Mouse (Mus musculus) testis, adult 2 months (tissue): Measurements from ENCODE around the gene Cyth3. TPM values are rescaled to one million over a fixed set of nuclear protein-coding genes. Genes with fewer than 3 reads are reported as not detected.

ENCODE experiments used
- H3K27ac ChIP-seq: fragments of 200-500 bp; 2 replicates; pipeline ENCODE4 v1.5.1; 2012; ENCODE audit warnings: low read depth, low read length; ENCODE audit not compliant: control insufficient read depth, insufficient read depth
- H3K27me3 ChIP-seq: fragments of 200-500 bp; 2 replicates; pipeline ENCODE4 v1.6.1; 2012; ENCODE audit warnings: mild to moderate bottlenecking, low read length, moderate library complexity; ENCODE audit not compliant: control insufficient read depth, insufficient read depth
- H3K36me3 ChIP-seq: fragments of 200-500 bp; 2 replicates; pipeline ENCODE4 v1.6.1; 2012; ENCODE audit warnings: mild to moderate bottlenecking, low read length; ENCODE audit not compliant: control insufficient read depth, insufficient read depth
- H3K4me1 ChIP-seq: fragments of 200-500 bp; 2 replicates; pipeline ENCODE4 v1.6.1; 2012; ENCODE audit warnings: low read length; ENCODE audit not compliant: control insufficient read depth, insufficient read depth
- H3K4me3 ChIP-seq: fragments of 200-500 bp; 2 replicates; pipeline ENCODE4 v1.5.1; 2012; ENCODE audit warnings: low read depth, mild to moderate bottlenecking, low read length, moderate library complexity, mixed read lengths; ENCODE audit not compliant: control insufficient read depth
- CTCF ChIP-seq: fragments of 200-500 bp; IDR thresholded peaks from 2 replicates; pipeline ENCODE4 v1.5.1; 2012; ENCODE audit warnings: low read depth, mild to moderate bottlenecking, inconsistent platforms, low read length, moderate library complexity; ENCODE audit not compliant: control insufficient read depth, insufficient read depth, insufficient replicate concordance
- POLR2A ChIP-seq: fragments of 200-500 bp; IDR thresholded peaks from 2 replicates; pipeline ENCODE4 v1.6.1; 2012; ENCODE audit warnings: low read depth, mild to moderate bottlenecking, inconsistent platforms, low read length, moderate library complexity; ENCODE audit not compliant: control insufficient read depth
- polyA plus RNA-seq: library from polyadenylated mRNA; depleted of rRNA; stranded (reverse); fragments of >200 nt; gene quantifications from 2 replicates; pipeline ENCODE4 v1.2.3, GENCODE M21; 2012

Gene Cyth3
- polyA plus RNA-seq, 1 experiment, result 24.0 TPM

DNA sequence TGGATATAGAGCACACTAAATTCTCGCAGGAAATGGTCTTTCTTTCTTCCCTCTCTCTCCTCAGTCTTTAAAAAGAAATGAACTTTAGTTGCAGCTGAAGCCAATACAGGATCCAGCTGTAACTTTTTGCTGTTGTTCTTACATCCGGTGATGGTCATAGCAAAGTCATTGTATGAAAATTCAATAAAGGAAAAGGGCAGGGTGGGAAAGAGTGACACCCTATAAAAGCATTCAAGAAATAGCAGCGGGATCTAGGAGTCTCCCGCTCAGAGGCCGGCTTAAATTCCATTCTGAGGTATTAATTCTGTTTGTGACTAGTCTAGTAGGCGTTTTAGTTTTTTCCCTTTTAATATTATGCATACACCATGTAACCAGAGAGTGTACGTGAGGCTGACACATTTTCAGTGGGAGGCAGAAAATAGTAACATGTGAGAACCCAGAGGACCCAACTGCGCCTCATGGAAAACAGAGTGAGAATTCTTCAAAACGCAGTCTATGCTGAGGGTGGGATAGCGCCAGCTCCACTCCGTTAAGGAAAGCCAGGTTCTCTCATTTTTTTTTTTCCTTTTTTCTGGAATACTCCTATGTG lies 15.7 kb downstream of the Cyth3 start:
- no peak overlapping the region for H3K4me3 ChIP-seq
- no peaks in the 10 kb centered on the region for H3K36me3 ChIP-seq
- H3K27ac ChIP-seq, result no peak overlapping the region
- TF ChIP-seq CTCF, result no peak
- no peak for TF ChIP-seq POLR2A
- no peaks in the 10 kb centered on the region for H3K27me3 ChIP-seq
- H3K4me1 ChIP-seq, result no peaks in the 10 kb centered on the region; the same call in none of the 2 replicates

DNA sequence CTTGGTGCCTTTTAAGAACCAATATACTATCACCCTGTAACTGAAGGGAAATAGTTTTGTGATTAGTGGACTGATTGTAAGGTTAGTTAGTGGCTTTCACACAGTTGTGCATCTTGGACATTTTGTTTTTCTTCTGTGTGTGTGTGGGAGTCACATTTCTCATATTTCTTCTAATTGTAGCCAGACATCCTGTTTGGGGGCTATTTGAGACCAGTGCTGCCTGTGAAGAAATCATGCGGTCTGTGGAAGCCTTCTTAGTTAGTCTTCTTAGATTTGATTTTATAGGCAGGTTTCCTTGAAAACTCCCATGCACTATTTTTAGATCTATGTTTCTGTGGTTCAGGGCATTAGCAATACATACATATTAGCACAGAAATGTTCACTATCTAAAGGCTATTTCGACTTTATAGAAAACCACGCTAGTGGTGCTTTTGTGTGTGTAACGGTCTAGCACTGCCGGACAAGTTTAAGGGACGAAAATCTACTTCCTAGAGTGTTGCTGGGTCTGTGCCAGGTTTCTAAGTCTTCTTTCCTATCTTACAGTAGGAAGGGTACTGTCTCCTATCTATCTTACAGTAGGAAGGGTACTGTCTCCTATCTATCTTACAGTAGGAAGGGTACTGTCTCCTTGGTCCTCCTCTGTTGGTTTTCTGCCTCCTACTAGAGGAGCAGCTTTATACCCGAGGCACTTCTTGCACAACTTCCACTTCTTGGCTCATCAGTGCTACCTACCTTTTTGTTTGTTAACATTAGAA lies 16.4 kb downstream of the Cyth3 start:
- Histone ChIP-seq H3K36me3 (no peaks in the 10 kb centered on the region), H3K4me3 (no peak overlapping the region), H3K27me3 (no peaks in the 10 kb centered on the region), H3K4me1 (no peaks in the 10 kb centered on the region; the same call in none of the 2 replicates), H3K27ac (no peak overlapping the region)
- TF ChIP-seq CTCF (no peak), POLR2A (no peak)

DNA sequence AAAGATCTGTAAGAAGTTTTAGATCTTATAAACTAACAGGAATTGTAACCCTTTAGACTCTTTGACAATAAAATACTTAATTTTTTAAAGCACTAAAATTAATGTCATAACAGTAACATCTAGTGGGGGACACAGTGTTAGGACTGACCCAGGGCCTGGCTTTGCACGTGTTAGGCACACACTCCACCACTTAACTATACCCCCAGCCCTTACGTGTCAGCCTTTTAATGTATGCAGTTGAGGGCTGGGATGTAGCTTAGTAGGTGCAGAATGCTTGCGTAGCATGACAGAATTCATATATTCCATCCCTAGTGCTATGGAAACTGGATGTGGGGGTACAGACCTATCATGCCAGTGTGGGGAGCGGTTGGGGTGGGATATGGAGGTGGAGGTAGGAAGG lies 17.1 kb downstream of the Cyth3 start:
- Histone ChIP-seq H3K4me1 (no peaks in the 10 kb centered on the region; the same call in none of the 2 replicates), H3K36me3 (no peaks in the 10 kb centered on the region)

DNA sequence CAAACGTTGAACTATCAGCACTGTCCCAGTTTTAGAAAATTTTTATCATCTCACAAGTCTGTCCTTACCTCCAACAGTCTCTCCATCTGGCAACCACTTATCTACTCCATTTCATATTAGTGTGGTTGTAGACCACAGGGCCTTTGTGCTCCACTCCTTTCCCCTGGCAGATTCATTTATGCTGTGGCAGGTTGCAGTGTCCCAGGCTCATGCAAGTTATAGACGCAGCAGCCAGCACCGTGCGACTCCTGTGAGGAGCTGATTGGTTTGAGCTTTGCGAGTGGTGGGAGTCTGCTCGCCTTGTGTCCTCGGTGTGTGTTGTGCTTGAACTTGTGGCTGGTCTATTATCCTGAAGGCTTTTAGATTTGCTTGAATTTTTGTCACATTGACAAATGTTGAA lies 17.6 kb downstream of the Cyth3 start:
- Histone ChIP-seq H3K4me3 (no peak overlapping the region), H3K4me1 (no peaks in the 10 kb centered on the region; the same call in none of the 2 replicates), H3K27ac (no peak overlapping the region), H3K36me3 (no peaks in the 10 kb centered on the region), H3K27me3 (no peaks in the 10 kb centered on the region)
- TF ChIP-seq CTCF (no peak), POLR2A (no peak)

More for the DNA sequence above, 17.1 kb downstream of the Cyth3 start:
- no peak for TF ChIP-seq POLR2A
- no peak for TF ChIP-seq CTCF
- H3K27me3 ChIP-seq, result no peaks in the 10 kb centered on the region
- no peak overlapping the region for H3K4me3 ChIP-seq
- no peak overlapping the region for H3K27ac ChIP-seq

DNA sequence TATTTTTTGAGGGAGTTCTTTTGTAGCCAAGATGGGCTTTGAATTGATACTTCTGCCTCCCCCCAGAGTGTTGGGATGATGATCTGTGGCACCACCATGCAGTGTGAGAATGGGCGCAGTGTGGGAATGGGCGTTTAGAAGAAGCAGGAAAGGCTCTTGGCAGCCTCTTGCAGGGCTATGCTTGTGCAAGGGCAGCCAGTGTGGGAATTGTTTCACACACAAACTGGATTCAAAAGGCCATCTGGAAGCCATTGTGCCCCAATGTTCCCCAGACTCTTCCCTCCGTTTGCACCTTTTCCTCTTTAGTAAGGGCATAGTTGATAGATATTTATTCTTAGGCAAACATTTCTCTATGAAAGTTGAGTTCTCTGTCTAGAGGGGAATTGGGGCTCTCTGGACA lies 19.3 kb downstream of the Cyth3 start:
- no peak overlapping the region for H3K4me3 ChIP-seq
- H3K4me1 ChIP-seq, result no peaks in the 10 kb centered on the region; the same call in none of the 2 replicates
- H3K27ac ChIP-seq, result no peak overlapping the region
- no peaks in the 10 kb centered on the region for H3K36me3 ChIP-seq
- TF ChIP-seq CTCF (no peak), POLR2A (no peak)
- no peaks in the 10 kb centered on the region for H3K27me3 ChIP-seq

DNA sequence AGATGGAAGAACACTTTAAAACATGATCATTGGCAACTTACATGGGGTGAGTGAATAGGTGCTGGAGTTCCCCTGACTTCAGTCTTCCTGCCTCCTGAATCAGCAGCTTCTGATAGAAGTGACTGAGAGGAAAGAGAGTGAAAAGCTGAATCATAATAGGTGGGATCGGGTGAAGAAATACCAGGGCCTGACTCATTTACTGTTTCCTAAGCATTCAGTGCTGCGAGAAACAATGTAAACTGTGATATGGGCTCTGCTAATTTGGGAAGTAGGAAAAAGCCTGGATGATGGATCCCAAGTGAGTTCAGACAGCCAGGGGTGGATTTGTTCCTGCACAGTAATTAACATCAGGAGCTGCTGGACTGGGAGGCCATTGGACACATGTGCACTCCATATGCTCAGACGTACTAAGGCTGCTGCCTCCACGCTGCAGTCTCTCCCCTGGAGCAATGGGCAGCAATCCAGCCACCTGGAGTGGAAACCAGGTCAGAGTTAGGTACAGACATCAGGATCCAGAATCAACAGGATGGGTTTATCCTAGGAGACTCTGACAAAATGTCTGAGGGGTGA lies 20.1 kb downstream of the Cyth3 start:
- Histone ChIP-seq H3K27me3 (no peaks in the 10 kb centered on the region), H3K4me3 (no peak overlapping the region), H3K27ac (no peak overlapping the region), H3K4me1 (no peaks in the 10 kb centered on the region; the same call in none of the 2 replicates), H3K36me3 (no peaks in the 10 kb centered on the region)
- TF ChIP-seq CTCF, result no peak

DNA sequence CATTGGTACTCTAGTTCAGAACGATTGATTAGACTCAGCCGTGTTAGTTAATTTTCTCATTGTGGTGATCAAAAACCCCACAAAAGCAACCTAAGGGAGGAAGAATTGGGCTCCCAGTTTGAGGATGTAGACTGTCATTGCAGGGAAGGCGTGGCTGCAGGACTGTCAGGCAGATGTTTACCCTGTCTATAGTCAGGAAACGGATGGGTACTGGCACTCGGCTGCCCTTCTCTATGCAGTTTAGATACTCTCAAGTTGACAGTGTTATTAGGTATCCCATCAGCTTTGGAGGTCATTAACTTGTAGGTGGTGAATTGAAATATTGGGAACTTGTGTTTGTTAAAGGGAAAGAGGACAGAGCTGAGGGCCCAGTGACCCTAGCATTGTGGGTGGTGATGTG lies 23.7 kb downstream of the Cyth3 start:
- Histone ChIP-seq H3K4me3 (no peak overlapping the region), H3K4me1 (no peaks in the 10 kb centered on the region; the same call in 1 of the 2 replicates), H3K27me3 (no peaks in the 10 kb centered on the region), H3K36me3 (no peaks in the 10 kb centered on the region), H3K27ac (no peak overlapping the region)
- no peak for TF ChIP-seq POLR2A
- no peak for TF ChIP-seq CTCF
